ENCODE assay signal across 15 mouse cellular contexts in the genomic region with DNA sequence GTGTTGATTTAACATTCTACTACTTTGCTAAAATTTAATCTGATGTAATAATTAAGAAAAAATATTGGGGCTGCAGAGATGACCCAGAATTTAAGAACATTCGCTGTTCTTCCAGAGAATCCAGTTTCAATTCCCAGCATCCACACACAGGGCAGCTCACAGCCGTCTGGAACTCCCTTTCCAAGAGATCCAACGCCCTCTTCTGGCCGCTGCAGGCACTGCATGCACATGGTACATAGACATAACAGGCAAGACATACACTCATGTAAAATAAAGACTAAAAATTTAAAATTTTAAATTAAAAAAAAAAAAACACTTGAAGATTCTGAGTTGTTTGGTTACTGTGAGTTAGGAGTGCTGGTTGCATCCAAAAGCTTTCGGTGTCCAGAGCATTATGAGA. TPM values are rescaled to one million over a fixed set of nuclear protein-coding genes. Genes with fewer than 3 reads are reported as not detected.
DNase-seq lines count a peak whose midpoint lies in the region.
"Had no signal": no experiment of that assay in that cellular context is flagged by ENCODE, and none has a peak within 500 bp of the region (broad histone marks: within the 10 kb centered on the region; RNA-seq: fewer than 3 reads in every experiment).

No protein-coding gene starts in this region.

- no peaks in the 10 kb centered on the region for H3K27me3 ChIP-seq in splenic B cell, adult 2 months (ENCODE audit: control insufficient read depth, insufficient read depth, low read length, poor library complexity, severe bottlenecking)
- H3K27me3 ChIP-seq: embryonic facial prominence, embryonic 12.5 days; forebrain, embryonic 12.5 days; hindbrain, embryonic 12.5 days; liver, embryonic 13.5 days had no signal

- H3K36me3 ChIP-seq in splenic B cell, adult 2 months (ENCODE audit: control insufficient read depth, insufficient read depth, low read length, poor library complexity, severe bottlenecking): no peaks in the 10 kb centered on the region
- H3K36me3 ChIP-seq: embryonic facial prominence, embryonic 12.5 days; forebrain, embryonic 12.5 days; hindbrain, embryonic 12.5 days; liver, embryonic 13.5 days had no signal

- DNase-seq in kidney, postnatal 10 days: peak; percentile 25
- DNase-seq in kidney, adult 18-20 months: no peak
- peak; percentile 8 for DNase-seq in right cerebral cortex, postnatal 4 days
- DNase-seq in right cerebral cortex, postnatal 10 days (ENCODE audit: low spot score in 2 of 2): no peak
- peak; percentile 88 for DNase-seq in R1 (ENCODE audit: low read depth, low spot score)
- peak; percentile 12 for DNase-seq in splenic B cell, adult 2 months (ENCODE audit: low read depth, low spot score)
- no peak for DNase-seq in right cerebral cortex, adult 18-20 months
- DNase-seq in gastrocnemius, adult 8-10 months (ENCODE audit: low spot score in 2 of 2): no peak
- DNase-seq: adrenal gland, adult 8-10 months; gastrocnemius, postnatal 14 days had no signal

RNA-seq across cellular contexts. Expression of a gene that starts 16.3 kb away (rescaled TPM):
- total RNA-seq in gastrocnemius, adult 8-10 months (2022): 1 to 10 TPM; 1.6 to 3.6 (median 2.8) TPM

RNA-seq across cellular contexts. Expression of a gene that starts 40.3 kb away (rescaled TPM):
- total RNA-seq in gastrocnemius, adult 8-10 months (2022): under 1 TPM in 2 of 4 experiments, not detected in 2; 0.27 to 0.46 TPM
- total RNA-seq: megakaryocyte-erythroid progenitor cell, adult 5-6 weeks had no signal

RNA-seq across cellular contexts. Expression of a gene that starts 42.2 kb away (rescaled TPM):
- total RNA-seq in gastrocnemius, adult 8-10 months (2022): 1 to 10 TPM in 2 of 4 experiments, under 1 TPM in 2; 0.60 to 2.0 (median 0.94) TPM
- total RNA-seq: megakaryocyte-erythroid progenitor cell, adult 5-6 weeks had no signal

RNA-seq across cellular contexts. Expression of a gene that starts 48.6 kb away (rescaled TPM):
- total RNA-seq in gastrocnemius, adult 8-10 months (2022): under 1 TPM; 0.13 to 0.89 (median 0.35) TPM

RNA-seq across cellular contexts. Expression of a gene that starts 57.3 kb away (rescaled TPM):
- total RNA-seq in gastrocnemius, adult 8-10 months (2022): 1 to 10 TPM; 1.2 to 3.9 (median 2.3) TPM

Comparison
In these comparisons a context has a peak if more than half of its experiments do, and no peak if none do; other contexts are left out.
1. DNase-seq: peak in kidney, postnatal 10 days (single experiment), right cerebral cortex, postnatal 4 days (single experiment), R1 (single experiment) and splenic B cell, adult 2 months (single experiment); none in kidney, adult 18-20 months (single experiment), right cerebral cortex, postnatal 10 days (0 of 2), right cerebral cortex, adult 18-20 months (single experiment) and gastrocnemius, adult 8-10 months (0 of 2).